Mouse (Mus musculus): ENCODE measurements at regions not wholly inside any gene's neighbourhood (a gene's known extent, or its start where the extent isn't known, plus 50 kb on each side); places are given as distances from the start of the nearest gene placed in this dataset.

DNA sequence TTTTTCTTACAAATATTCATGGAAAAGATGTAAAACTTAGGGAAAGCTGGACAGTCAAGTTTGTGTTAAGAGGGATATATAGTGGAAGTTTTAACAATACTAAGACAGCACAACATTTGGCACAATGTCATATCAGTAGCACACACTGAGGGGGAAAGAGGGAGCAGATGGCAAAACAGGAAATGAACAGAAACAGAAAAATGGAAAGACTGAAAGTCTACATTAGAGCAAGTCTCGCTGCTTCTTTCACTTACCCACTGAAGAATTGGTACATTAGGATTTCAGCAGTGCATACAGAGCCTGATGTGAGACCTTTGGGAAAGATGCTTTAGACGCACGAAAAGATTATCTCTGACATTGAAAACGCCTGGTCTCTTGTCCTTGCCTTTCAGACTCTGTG lies 1223.5 kb upstream of the Zeb2 start:
- Histone ChIP-seq H3K4me2 (ENCODE audit: low read depth) (no peak overlapping the region), H3ac (ENCODE audit: control insufficient read depth, insufficient read length) (no peak overlapping the region), H3K79me2 (ENCODE audit: control insufficient read depth, insufficient read depth) (no peaks in the 10 kb centered on the region), H3K36me3 (ENCODE audit: control insufficient read depth, insufficient read depth) (no peaks in the 10 kb centered on the region), H3K4me3 (no peak overlapping the region), H3K27me3 (ENCODE audit: control insufficient read depth, insufficient read depth, insufficient read length) (no peaks in the 10 kb centered on the region)
- TF ChIP-seq REST (IDR thresholded peaks at IDR 0.05; ENCODE audit: insufficient read depth, insufficient read length) (no peak), USF1 (IDR thresholded peaks at IDR 0.05; ENCODE audit: low read depth) (no peak), POLR2A (IDR thresholded peaks at IDR 0.05; ENCODE audit: insufficient read length, low read depth) (no peak), TCF3 (IDR thresholded peaks at IDR 0.05; ENCODE audit: insufficient read length, low read depth) (no peak)

DNA sequence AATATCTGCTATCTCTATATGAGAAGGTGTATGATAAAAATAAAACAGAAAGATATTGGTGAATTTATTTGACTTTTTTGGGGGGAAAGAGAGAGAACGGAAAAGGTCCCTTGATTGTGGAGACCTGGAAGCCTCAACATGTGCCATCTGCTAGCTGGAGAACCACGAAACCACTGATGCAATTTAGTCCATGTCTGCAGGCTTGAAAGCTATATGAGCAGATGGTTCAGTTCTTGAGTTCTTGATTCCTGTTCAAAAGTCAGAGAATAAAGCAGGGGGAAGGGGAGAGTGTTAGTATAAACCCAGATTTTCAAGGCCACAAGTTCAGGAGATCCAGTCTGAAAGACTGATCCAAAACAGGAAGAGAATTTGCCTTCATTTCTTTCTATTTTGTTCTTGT lies 1199.5 kb upstream of the Zeb2 start:
- H3K27me3 ChIP-seq (ENCODE audit: control insufficient read depth, insufficient read depth, insufficient read length): no peaks in the 10 kb centered on the region
- TF ChIP-seq POLR2A (IDR thresholded peaks at IDR 0.05; ENCODE audit: insufficient read length, low read depth) (no peak), REST (IDR thresholded peaks at IDR 0.05; ENCODE audit: insufficient read depth, insufficient read length) (no peak), MAX (IDR thresholded peaks at IDR 0.05; ENCODE audit: low read depth) (no peak), SRF (IDR thresholded peaks at IDR 0.05; ENCODE audit: control insufficient read depth, insufficient read length, low read depth) (no peak), POLR2AphosphoS2 (IDR thresholded peaks at IDR 0.05; ENCODE audit: insufficient read length, low read depth) (no peak), E2F4 (IDR thresholded peaks at IDR 0.05; ENCODE audit: insufficient read depth) (no peak), CEBPB (IDR thresholded peaks at IDR 0.05; ENCODE audit: insufficient read depth, poor library complexity, severe bottlenecking) (no peak), TCF12 (IDR thresholded peaks at IDR 0.05; ENCODE audit: insufficient read depth, poor library complexity, severe bottlenecking) (no peak), MYOG (IDR thresholded peaks at IDR 0.05; ENCODE audit: control insufficient read depth in 1 of 3, insufficient read depth in 1 of 3, insufficient read length in 2 of 3, low read depth in 2 of 3) (no peak), USF1 (IDR thresholded peaks at IDR 0.05; ENCODE audit: low read depth) (no peak), MYOD1 (IDR thresholded peaks at IDR 0.05; ENCODE audit: control insufficient read depth in 1 of 3, insufficient read length in 2 of 3, low read depth in 2 of 3) (no peak), TCF3 (IDR thresholded peaks at IDR 0.05; ENCODE audit: insufficient read length, low read depth) (no peak)
- no peak overlapping the region for H3K4me2 ChIP-seq (ENCODE audit: low read depth)
- no peaks in the 10 kb centered on the region for H3K79me2 ChIP-seq (ENCODE audit: control insufficient read depth, insufficient read depth)
- H3ac ChIP-seq (ENCODE audit: control insufficient read depth, insufficient read length): no peak overlapping the region
- H3K36me3 ChIP-seq (ENCODE audit: control insufficient read depth, insufficient read depth): no peaks in the 10 kb centered on the region
- no peak overlapping the region for H3K4me3 ChIP-seq

DNA sequence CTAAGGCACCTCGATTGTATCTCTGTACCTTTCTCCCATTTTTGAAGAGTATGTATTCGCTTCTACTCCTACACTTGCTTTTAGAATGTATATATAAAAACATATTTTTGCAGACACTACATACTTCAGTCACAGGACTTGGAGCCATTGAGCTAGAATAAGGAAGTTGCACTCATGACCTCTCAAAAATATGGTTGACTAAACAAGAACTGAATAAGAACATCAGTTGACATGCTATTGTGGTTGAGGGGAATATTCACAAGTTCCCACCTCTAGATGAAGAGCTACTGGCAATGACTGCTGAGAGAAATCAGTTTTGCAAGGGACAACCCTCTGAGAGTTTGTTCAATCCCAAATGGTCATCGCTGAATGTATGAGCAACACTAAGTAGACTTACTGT lies 1198.0 kb upstream of the Zeb2 start:
- H3ac ChIP-seq (ENCODE audit: control insufficient read depth, insufficient read length): no peak overlapping the region
- TF ChIP-seq SRF (IDR thresholded peaks at IDR 0.05; ENCODE audit: control insufficient read depth, insufficient read length, low read depth) (no peak), TCF12 (IDR thresholded peaks at IDR 0.05; ENCODE audit: insufficient read depth, poor library complexity, severe bottlenecking) (no peak), REST (IDR thresholded peaks at IDR 0.05; ENCODE audit: insufficient read depth, insufficient read length) (no peak), E2F4 (IDR thresholded peaks at IDR 0.05; ENCODE audit: insufficient read depth) (no peak), USF1 (IDR thresholded peaks at IDR 0.05; ENCODE audit: low read depth) (no peak), MYOG (IDR thresholded peaks at IDR 0.05; ENCODE audit: control insufficient read depth in 1 of 3, insufficient read depth in 1 of 3, insufficient read length in 2 of 3, low read depth in 2 of 3) (no peak)

DNA sequence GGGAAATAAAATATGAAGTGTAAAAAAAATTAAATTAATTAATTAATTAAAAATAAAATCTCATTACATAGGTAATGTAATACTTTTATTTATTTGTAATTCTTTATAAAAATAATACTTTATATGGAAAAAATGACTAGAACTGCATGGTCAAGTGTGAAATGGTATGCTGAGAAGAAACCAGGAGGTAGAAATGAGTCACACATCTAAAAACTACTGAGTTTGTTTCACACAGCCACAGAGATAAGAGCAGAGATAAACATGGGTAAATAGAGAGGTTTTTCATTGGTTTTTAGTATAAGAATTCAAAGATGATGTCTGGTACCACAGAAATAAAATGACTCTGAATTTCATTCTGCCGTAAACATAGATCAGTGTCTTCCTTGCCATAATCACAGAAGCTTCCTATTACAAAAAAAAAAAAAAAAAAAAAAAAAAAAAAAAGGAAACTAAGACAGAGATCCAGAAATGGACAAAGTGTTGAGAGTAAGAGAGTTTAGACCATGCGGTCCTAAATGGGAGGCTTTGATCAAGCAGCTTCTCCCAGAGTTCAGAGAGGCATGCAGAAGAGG lies 1190.5 kb upstream of the Zeb2 start:
- Histone ChIP-seq H3K4me2 (ENCODE audit: low read depth) (no peak overlapping the region), H3K79me2 (ENCODE audit: control insufficient read depth, insufficient read depth) (no peaks in the 10 kb centered on the region), H3K4me3 (no peak overlapping the region), H3K27me3 (ENCODE audit: control insufficient read depth, insufficient read depth, insufficient read length) (no peaks in the 10 kb centered on the region), H3K36me3 (ENCODE audit: control insufficient read depth, insufficient read depth) (no peaks in the 10 kb centered on the region), H3ac (ENCODE audit: control insufficient read depth, insufficient read length) (no peak overlapping the region)
- TF ChIP-seq USF1 (IDR thresholded peaks at IDR 0.05; ENCODE audit: low read depth) (no peak), E2F4 (IDR thresholded peaks at IDR 0.05; ENCODE audit: insufficient read depth) (no peak)

More for the DNA sequence above, 1198.0 kb upstream of the Zeb2 start:
- Histone ChIP-seq H3K4me2 (ENCODE audit: low read depth) (no peak overlapping the region), H3K36me3 (ENCODE audit: control insufficient read depth, insufficient read depth) (no peaks in the 10 kb centered on the region), H3K4me3 (no peak overlapping the region), H3K79me2 (ENCODE audit: control insufficient read depth, insufficient read depth) (no peaks in the 10 kb centered on the region), H3K27me3 (ENCODE audit: control insufficient read depth, insufficient read depth, insufficient read length) (no peaks in the 10 kb centered on the region)

DNA sequence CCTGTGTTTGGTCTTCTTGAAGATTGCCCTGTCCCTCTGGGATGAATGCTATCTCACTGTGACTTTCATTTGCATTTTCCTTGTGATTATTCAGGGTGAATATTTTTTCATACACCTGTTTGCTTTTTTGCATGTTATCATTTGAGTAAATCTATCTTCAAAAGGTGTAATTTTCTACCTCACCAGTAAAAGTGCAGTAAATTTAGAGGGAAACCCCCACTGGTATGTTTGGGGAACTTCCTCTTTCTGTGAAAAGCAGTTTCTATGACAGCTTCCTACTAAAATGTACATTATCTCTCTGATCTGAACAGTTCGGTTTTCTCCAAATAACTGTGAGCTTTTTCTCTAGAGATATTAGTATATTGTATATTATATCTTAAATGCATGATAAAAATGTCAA lies 1185.4 kb upstream of the Zeb2 start:
- Histone ChIP-seq H3K36me3 (ENCODE audit: control insufficient read depth, insufficient read depth) (no peaks in the 10 kb centered on the region), H3K27me3 (ENCODE audit: control insufficient read depth, insufficient read depth, insufficient read length) (no peaks in the 10 kb centered on the region), H3ac (ENCODE audit: control insufficient read depth, insufficient read length) (no peak overlapping the region), H3K4me3 (no peak overlapping the region), H3K79me2 (ENCODE audit: control insufficient read depth, insufficient read depth) (no peaks in the 10 kb centered on the region), H3K4me2 (ENCODE audit: low read depth) (no peak overlapping the region)
- no peak for TF ChIP-seq MYOG (IDR thresholded peaks at IDR 0.05; ENCODE audit: control insufficient read depth in 1 of 3, insufficient read depth in 1 of 3, insufficient read length in 2 of 3, low read depth in 2 of 3)
- no peak for TF ChIP-seq TCF3 (IDR thresholded peaks at IDR 0.05; ENCODE audit: insufficient read length, low read depth)

DNA sequence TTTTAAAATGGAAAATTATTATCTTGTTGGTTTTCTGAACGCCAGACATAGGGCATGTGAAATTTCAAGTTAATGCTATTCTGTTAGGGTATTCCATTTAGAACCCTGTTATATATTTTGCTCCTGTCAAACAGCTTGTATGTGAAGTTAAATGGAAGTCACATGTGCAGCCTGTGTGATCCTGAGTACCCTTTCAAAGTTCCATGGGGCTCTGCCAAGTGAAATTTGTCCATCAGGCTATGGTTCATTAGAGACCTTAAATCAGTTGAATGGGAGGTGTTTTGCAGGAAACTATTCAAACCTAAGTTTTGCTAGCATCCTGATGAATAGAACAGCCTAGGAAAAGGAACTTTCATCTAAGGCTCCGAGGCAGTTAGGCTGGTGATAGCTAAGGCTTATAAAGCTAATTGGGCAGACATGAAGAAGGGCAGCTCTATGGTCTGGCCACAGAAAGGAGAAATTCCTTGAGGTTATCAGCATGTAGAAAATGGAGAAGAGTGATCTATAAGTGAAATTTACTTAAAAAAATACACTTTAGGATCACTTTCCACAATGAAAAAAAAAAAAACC lies 1180.2 kb upstream of the Zeb2 start:
- Histone ChIP-seq H3ac (ENCODE audit: control insufficient read depth, insufficient read length) (no peak overlapping the region), H3K79me2 (ENCODE audit: control insufficient read depth, insufficient read depth) (no peaks in the 10 kb centered on the region), H3K4me2 (ENCODE audit: low read depth) (no peak overlapping the region), H3K4me3 (no peak overlapping the region), H3K27me3 (ENCODE audit: control insufficient read depth, insufficient read depth, insufficient read length) (no peaks in the 10 kb centered on the region), H3K36me3 (ENCODE audit: control insufficient read depth, insufficient read depth) (no peaks in the 10 kb centered on the region)
- TF ChIP-seq TCF3 (IDR thresholded peaks at IDR 0.05; ENCODE audit: insufficient read length, low read depth): no peak
- no peak for TF ChIP-seq MYOG (IDR thresholded peaks at IDR 0.05; ENCODE audit: control insufficient read depth in 1 of 3, insufficient read depth in 1 of 3, insufficient read length in 2 of 3, low read depth in 2 of 3)
- no peak for TF ChIP-seq USF1 (IDR thresholded peaks at IDR 0.05; ENCODE audit: low read depth)
- TF ChIP-seq MYOD1 (IDR thresholded peaks at IDR 0.05; ENCODE audit: control insufficient read depth in 1 of 3, insufficient read length in 2 of 3, low read depth in 2 of 3): no peak
- no peak for TF ChIP-seq MAX (IDR thresholded peaks at IDR 0.05; ENCODE audit: low read depth)
- TF ChIP-seq POLR2A (IDR thresholded peaks at IDR 0.05; ENCODE audit: insufficient read length, low read depth): no peak
- no peak for TF ChIP-seq REST (IDR thresholded peaks at IDR 0.05; ENCODE audit: insufficient read depth, insufficient read length)
- no peak for TF ChIP-seq E2F4 (IDR thresholded peaks at IDR 0.05; ENCODE audit: insufficient read depth)
- no peak for TF ChIP-seq SRF (IDR thresholded peaks at IDR 0.05; ENCODE audit: control insufficient read depth, insufficient read length, low read depth)
- TF ChIP-seq CEBPB (IDR thresholded peaks at IDR 0.05; ENCODE audit: insufficient read depth, poor library complexity, severe bottlenecking): no peak
- no peak for TF ChIP-seq TCF12 (IDR thresholded peaks at IDR 0.05; ENCODE audit: insufficient read depth, poor library complexity, severe bottlenecking)
- no peak for TF ChIP-seq POLR2AphosphoS2 (IDR thresholded peaks at IDR 0.05; ENCODE audit: insufficient read length, low read depth)
